Mouse (Mus musculus) E14TG2a.4 (cell line): ENCODE results near the gene Crtc2.

ENCODE experiments used
- H3K27me3 ChIP-seq: 2 replicates; pipeline ENCODE4 v1.6.1; 2014; ENCODE audit warnings: low read length, control low read depth; ENCODE audit not compliant: insufficient read depth
- H3K36me3 ChIP-seq: 2 replicates; pipeline ENCODE4 v1.6.1; 2014; ENCODE audit warnings: low read length, control low read depth; ENCODE audit not compliant: insufficient read depth
- H3K4me1 ChIP-seq: replicated peaks from 2 replicates; pipeline ENCODE4 v1.6.1; 2014; ENCODE audit warnings: low read depth, low read length, control low read depth
- H3K4me3 ChIP-seq: replicated peaks from 2 replicates; pipeline ENCODE4 v1.5.1; 2014; ENCODE audit warnings: mild to moderate bottlenecking, low read length
- H3K9me3 ChIP-seq: 2 replicates; pipeline ENCODE4 v1.6.1; 2014; ENCODE audit warnings: low read length, control low read depth
- CTCF ChIP-seq: conservative IDR thresholded peaks from 2 replicates; pipeline ENCODE4 v1.5.1; 2014; ENCODE audit warnings: low read length
- NANOG ChIP-seq: IDR thresholded peaks from 2 replicates; pipeline ENCODE4 v1.6.1; 2014; ENCODE audit warnings: borderline replicate concordance, low read length, mixed read lengths
- POU5F1 ChIP-seq: IDR thresholded peaks from 2 replicates; pipeline ENCODE4 v1.6.1; 2014; ENCODE audit warnings: low read length, borderline replicate concordance

Gene Crtc2

GRCm38 (mm10) chr3:90313367-90313766, 59.4 kb downstream of the Crtc2 start:
- Histone ChIP-seq H3K4me1 (peaks cover 40% of the 10 kb centered on the region), H3K9me3 (no peaks in the 10 kb centered on the region), H3K36me3 (peaks cover 28% of the 10 kb centered on the region), H3K4me3 (no peak overlapping the region), H3K27me3 (no peaks in the 10 kb centered on the region)
- TF ChIP-seq CTCF (peak; percentile 47), NANOG (no peak), POU5F1 (no peak)
